Mouse (Mus musculus) embryonic facial prominence, embryonic 14.5 days (tissue): ENCODE measurements around the gene Lamb1. TPM values are rescaled to one million over a fixed set of nuclear protein-coding genes. Genes with fewer than 3 reads are reported as not detected.

Experiments used
- ATAC-seq: fragments of 200-750 bp; cut with Nextera tagmentation; 2 replicates; pipeline ENCODE4 v1.8.0; 2017; ENCODE audit warnings: low read depth, moderate number of reproducible peaks, moderate TSS enrichment
- DNase-seq: peaks from one replicate; pipeline ENCODE4 v3.0.0-alpha.2; 2015; ENCODE audit warnings: low spot score
- H3K27ac ChIP-seq: fragments of 300-500 bp; sonication (generic); replicated peaks from 2 replicates; pipeline ENCODE4 v1.5.1; 2014; ENCODE audit warnings: low read depth, mild to moderate bottlenecking, low read length, moderate library complexity
- H3K27me3 ChIP-seq: fragments of 300-500 bp; sonication (generic); replicated peaks from 2 replicates; pipeline ENCODE4 v1.6.1; 2014; ENCODE audit warnings: low read length; ENCODE audit not compliant: control insufficient read depth, insufficient read depth
- H3K36me3 ChIP-seq: fragments of 300-500 bp; sonication (generic); 2 replicates; pipeline ENCODE4 v1.6.1; 2014; ENCODE audit warnings: low read length, mixed read lengths; ENCODE audit not compliant: control insufficient read depth, insufficient read depth
- H3K4me1 ChIP-seq: fragments of 300-500 bp; sonication (generic); 2 replicates; pipeline ENCODE4 v1.6.1; 2014; ENCODE audit warnings: antibody characterized with exemption, low read length; ENCODE audit not compliant: control insufficient read depth, insufficient read depth
- H3K4me2 ChIP-seq: fragments of 300-500 bp; sonication (generic); 2 replicates; pipeline ENCODE4 v1.6.1; 2014; ENCODE audit warnings: low read depth, mild to moderate bottlenecking, low read length, moderate library complexity, mixed read lengths
- H3K4me3 ChIP-seq: fragments of 300-500 bp; sonication (generic); 2 replicates; pipeline ENCODE4 v1.5.1; 2014; ENCODE audit warnings: low read depth, mild to moderate bottlenecking, low read length
- H3K9ac ChIP-seq: fragments of 300-500 bp; sonication (generic); 2 replicates; pipeline ENCODE4 v1.6.1; 2014; ENCODE audit warnings: low read depth, mild to moderate bottlenecking, low read length, moderate library complexity, mixed read lengths
- H3K9me3 ChIP-seq: fragments of 300-500 bp; sonication (generic); 2 replicates; pipeline ENCODE4 v1.6.1; 2016; ENCODE audit warnings: low read length; ENCODE audit not compliant: control insufficient read depth
- WGBS: fragments of 180-500 bp; shearing (Covaris S2); extraction: QIAGEN DNeasy Blood & Tissue Kit; methylation state at CpG from one replicate; pipeline ENCODE4 v1.1.7; 2014; 5-methylcytosine and 5-hydroxymethylcytosine counted together
- polyA plus RNA-seq: library from polyadenylated mRNA; unstranded; fragments of >200 nt; fragmentation: Nextera tagmentation; extraction: Ambion mirVana; gene quantifications from 2 replicates; pipeline ENCODE4 v1.2.1, GENCODE M21; 2014

Lamb1 gene
- polyA plus RNA-seq, 1 experiment from 2014 or later = 84.2 TPM

GRCm38 (mm10) chr12:31271361-31272011 is 6.5 kb downstream of the Lamb1 start:
- no peaks in the 10 kb centered on the region for H3K27me3 ChIP-seq
- peaks cover 87% of the 10 kb centered on the region for H3K36me3 ChIP-seq
- peak overlapping the region; percentile 69 for H3K27ac ChIP-seq
- peaks cover 62% of the 10 kb centered on the region for H3K4me1 ChIP-seq
- 15% methylated on average over 16 of the region's 16 CpGs for WGBS
- peak overlapping the region; percentile 13 for H3K4me3 ChIP-seq
- peak overlapping the region; percentile 46 for H3K4me2 ChIP-seq
- ATAC-seq (peak; percentile 45; the same call in 1 of the 2 replicates), DNase-seq (peak; percentile 91)
- H3K9ac ChIP-seq = 0 out of 2 replicates have a peak overlapping the region, but pooled peaks have one; percentile 17
- H3K9me3 ChIP-seq = no peaks in the 10 kb centered on the region

- peak overlapping the region; percentile 13; the same call in 1 of the 2 replicates for H3K4me3 ChIP-seq
- no peak for ATAC-seq
- no peaks in the 10 kb centered on the region for H3K27me3 ChIP-seq
- WGBS = 38% methylated on average over 8 of the region's 8 CpGs
- peaks cover 56% of the 10 kb centered on the region for H3K4me1 ChIP-seq
- H3K27ac ChIP-seq = peak overlapping the region; percentile 69
- no peak for DNase-seq
- H3K36me3 ChIP-seq = peaks cover 90% of the 10 kb centered on the region
- H3K4me2 ChIP-seq = peak overlapping the region; percentile 46
- H3K9me3 ChIP-seq = no peaks in the 10 kb centered on the region
- no peak overlapping the region for H3K9ac ChIP-seq
These were observed 7.1 kb downstream of the Lamb1 start for GRCm38 (mm10) chr12:31272012-31272735.

- Histone ChIP-seq H3K36me3 (peaks cover 89% of the 10 kb centered on the region), H3K4me1 (peaks cover 49% of the 10 kb centered on the region), H3K4me2 (no peak overlapping the region), H3K9ac (no peak overlapping the region), H3K27me3 (no peaks in the 10 kb centered on the region), H3K9me3 (no peaks in the 10 kb centered on the region), H3K4me3 (no peak overlapping the region), H3K27ac (no peak overlapping the region)
- WGBS = 58% methylated on average over 2 of the region's 2 CpGs
- ATAC-seq = no peak
- DNase-seq = no peak
These were observed 7.8 kb downstream of the Lamb1 start for GRCm38 (mm10) chr12:31272846-31273245.

- Histone ChIP-seq H3K36me3 (peaks cover 89% of the 10 kb centered on the region), H3K4me2 (no peak overlapping the region), H3K9ac (no peak overlapping the region), H3K4me1 (peaks cover 43% of the 10 kb centered on the region), H3K27ac (no peak overlapping the region), H3K9me3 (no peaks in the 10 kb centered on the region), H3K27me3 (no peaks in the 10 kb centered on the region), H3K4me3 (no peak overlapping the region)
- 95% methylated on average over 7 of the region's 7 CpGs for WGBS
- DNase-seq = no peak
- no peak for ATAC-seq
These were observed 8.6 kb downstream of the Lamb1 start for GRCm38 (mm10) chr12:31273646-31274045.

DNA sequence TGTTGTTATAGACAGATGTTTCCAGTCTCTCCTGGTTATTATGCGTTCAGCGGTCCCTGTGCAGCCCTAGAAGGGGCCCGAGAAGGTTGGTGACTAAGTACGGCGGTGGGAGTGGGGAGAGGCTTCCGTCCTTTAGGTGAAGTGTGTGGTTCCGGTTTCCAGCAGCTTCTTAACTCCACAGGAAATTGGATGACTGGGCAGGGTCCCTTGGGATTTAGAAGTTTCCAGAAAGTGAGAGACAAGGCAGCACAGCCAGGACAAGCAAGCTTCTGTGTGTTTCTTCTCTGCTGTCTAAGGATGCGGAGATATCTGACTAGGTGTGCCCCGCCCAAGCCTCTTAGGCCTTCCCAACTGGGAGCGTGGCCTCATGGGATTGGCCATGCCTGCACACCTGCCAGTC is 10.4 kb downstream of the Lamb1 start:
- H3K9ac ChIP-seq = no peak overlapping the region
- DNase-seq (no peak), ATAC-seq (no peak)
- H3K27ac ChIP-seq = no peak overlapping the region; the same call in 1 of the 2 replicates
- no peaks in the 10 kb centered on the region for H3K27me3 ChIP-seq
- H3K4me1 ChIP-seq = peaks cover 33% of the 10 kb centered on the region
- no peak overlapping the region for H3K4me2 ChIP-seq
- peaks cover 89% of the 10 kb centered on the region for H3K36me3 ChIP-seq
- 70% methylated on average over 10 of the region's 10 CpGs for WGBS
- H3K9me3 ChIP-seq = no peaks in the 10 kb centered on the region
- no peak overlapping the region for H3K4me3 ChIP-seq

DNA sequence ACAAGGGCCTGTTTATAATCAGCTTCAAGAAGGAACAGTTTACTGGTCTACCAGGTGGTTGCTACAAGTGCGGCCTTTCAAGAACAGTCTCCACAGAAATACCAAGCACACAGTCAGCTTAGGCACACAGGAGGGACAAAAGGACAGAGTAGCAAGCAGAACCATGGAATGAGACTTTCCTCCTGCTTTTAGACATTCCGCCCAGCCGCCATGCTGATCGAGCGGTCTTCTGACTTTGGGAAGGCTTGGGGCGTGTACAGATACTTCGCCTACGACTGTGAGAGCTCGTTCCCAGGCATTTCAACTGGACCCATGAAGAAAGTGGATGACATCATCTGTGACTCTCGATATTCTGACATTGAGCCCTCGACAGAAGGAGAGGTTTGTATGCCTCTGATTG is 13.2 kb downstream of the Lamb1 start:
- WGBS = 88% methylated on average over 11 of the region's 11 CpGs
- no peak overlapping the region for H3K9ac ChIP-seq
- H3K4me1 ChIP-seq = peaks cover 9% of the 10 kb centered on the region
- no peak overlapping the region for H3K4me3 ChIP-seq
- H3K27me3 ChIP-seq = no peaks in the 10 kb centered on the region
- DNase-seq (no peak), ATAC-seq (no peak)
- no peak overlapping the region for H3K4me2 ChIP-seq
- no peaks in the 10 kb centered on the region for H3K9me3 ChIP-seq
- H3K27ac ChIP-seq = no peak overlapping the region
- peaks cover 93% of the 10 kb centered on the region for H3K36me3 ChIP-seq

- Histone ChIP-seq H3K4me2 (no peak overlapping the region), H3K27me3 (no peaks in the 10 kb centered on the region), H3K9me3 (no peaks in the 10 kb centered on the region), H3K9ac (no peak overlapping the region), H3K4me1 (peaks cover 8% of the 10 kb centered on the region), H3K36me3 (peaks cover 93% of the 10 kb centered on the region), H3K4me3 (no peak overlapping the region), H3K27ac (no peak overlapping the region)
- ATAC-seq = no peak
- 76% methylated on average over 7 of the region's 7 CpGs for WGBS
- no peak for DNase-seq
These were observed 15.3 kb downstream of the Lamb1 start for GRCm38 (mm10) chr12:31280318-31280717.

DNA sequence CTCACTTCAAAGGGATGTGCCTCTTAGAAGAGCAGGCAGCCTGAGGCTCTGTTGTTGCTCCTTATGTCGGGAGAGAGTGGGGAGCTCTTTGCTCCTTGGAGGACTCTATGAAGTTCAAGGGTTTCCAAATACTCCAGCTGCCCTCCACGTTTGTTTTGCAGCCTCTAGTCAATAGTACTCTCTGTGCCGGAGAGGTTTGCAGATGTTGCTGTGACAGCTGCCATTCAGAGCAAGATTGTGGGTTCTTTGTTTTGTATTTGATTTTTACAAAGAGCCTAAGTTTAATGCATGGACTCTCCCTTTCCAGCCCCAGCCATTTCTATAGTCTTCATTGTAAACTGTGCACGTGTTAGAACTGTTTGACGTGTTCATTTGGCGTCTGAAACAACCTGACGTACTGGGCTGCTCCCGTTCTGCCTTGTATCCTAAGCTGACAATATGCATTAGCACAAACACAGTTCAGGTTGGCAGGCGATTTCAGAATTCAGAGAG is 16.1 kb downstream of the Lamb1 start:
- Histone ChIP-seq H3K4me3 (no peak overlapping the region), H3K9me3 (no peaks in the 10 kb centered on the region), H3K4me1 (peaks cover 4% of the 10 kb centered on the region; the same call in 1 of the 2 replicates), H3K4me2 (no peak overlapping the region), H3K27ac (no peak overlapping the region), H3K36me3 (peaks cover 93% of the 10 kb centered on the region), H3K27me3 (no peaks in the 10 kb centered on the region), H3K9ac (no peak overlapping the region)
- ATAC-seq = no peak; the same call in 1 of the 2 replicates
- DNase-seq = no peak
- 72% methylated on average over 9 of the region's 9 CpGs for WGBS
